Mouse (Mus musculus) embryonic facial prominence, embryonic 15.5 days (tissue): Measurements from ENCODE around the gene Pank1. TPM values are rescaled to one million over a fixed set of nuclear protein-coding genes. Genes with fewer than 3 reads are reported as not detected.

Experiments used
- ATAC-seq: fragments of 200-750 bp; cut with Nextera tagmentation; 2 replicates; pipeline ENCODE4 v1.8.0; 2017; ENCODE audit warnings: low read depth, moderate TSS enrichment; ENCODE audit not compliant: insufficient number of reproducible peaks, low FRiP score, low TSS enrichment
- H3K27ac ChIP-seq: fragments of 300-500 bp; sonication (generic); replicated peaks from 2 replicates; pipeline ENCODE4 v1.5.1; 2015; ENCODE audit warnings: mild to moderate bottlenecking, inconsistent platforms
- H3K27me3 ChIP-seq: fragments of 300-500 bp; sonication (generic); 2 replicates; pipeline ENCODE4 v1.6.1; 2015; ENCODE audit warnings: inconsistent platforms
- H3K36me3 ChIP-seq: fragments of 300-500 bp; sonication (generic); 2 replicates; pipeline ENCODE4 v1.6.1; 2015; ENCODE audit warnings: mild to moderate bottlenecking, inconsistent platforms
- H3K4me1 ChIP-seq: fragments of 300-500 bp; sonication (generic); 2 replicates; pipeline ENCODE4 v1.6.1; 2015; ENCODE audit warnings: inconsistent platforms
- H3K4me2 ChIP-seq: fragments of 300-500 bp; sonication (generic); replicated peaks from 2 replicates; pipeline ENCODE4 v1.6.1; 2015; ENCODE audit warnings: mild to moderate bottlenecking, inconsistent platforms
- H3K4me3 ChIP-seq: fragments of 300-500 bp; sonication (generic); replicated peaks from 2 replicates; pipeline ENCODE4 v1.5.1; 2015; ENCODE audit warnings: mild to moderate bottlenecking, inconsistent platforms
- H3K9ac ChIP-seq: fragments of 300-500 bp; sonication (generic); 2 replicates; pipeline ENCODE4 v1.6.1; 2015; ENCODE audit warnings: inconsistent platforms
- H3K9me3 ChIP-seq: fragments of 300-500 bp; sonication (generic); replicated peaks from 2 replicates; pipeline ENCODE4 v1.6.1; 2016; ENCODE audit warnings: inconsistent platforms
- WGBS: fragments of 180-500 bp; shearing (Covaris S2); methylation state at CpG from one replicate; pipeline ENCODE4 v1.1.7; 2015; 5-methylcytosine and 5-hydroxymethylcytosine counted together
- polyA plus RNA-seq: library from polyadenylated mRNA; unstranded; fragments of >200 nt; fragmentation: Nextera tagmentation; extraction: Ambion mirVana; gene quantifications from 2 replicates; pipeline ENCODE4 v1.2.1, GENCODE M21; 2015

Pank1 gene
- polyA plus RNA-seq, 1 experiment from 2014 or later, result 7.5 TPM

DNA sequence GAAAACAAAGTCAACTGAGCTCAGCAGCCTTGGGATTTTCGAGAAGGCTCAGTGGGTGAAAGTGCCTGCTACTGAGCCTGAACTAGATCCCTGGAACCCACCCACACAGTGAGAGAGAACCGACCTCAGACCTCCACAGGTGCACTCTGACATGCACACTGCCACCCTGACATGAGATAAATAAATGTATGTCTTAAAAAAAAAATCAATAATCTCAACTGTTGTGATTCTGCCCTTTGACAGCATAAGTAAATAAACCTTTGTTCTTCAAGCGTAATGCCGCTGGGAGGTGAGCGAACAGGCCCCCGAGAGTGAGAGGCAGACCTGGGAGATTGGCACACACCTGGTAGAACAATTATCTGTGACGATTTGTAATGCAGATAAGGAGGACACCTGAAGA, 33.2 kb downstream of the Pank1 start:
- Histone ChIP-seq H3K4me2 (no peak overlapping the region), H3K36me3 (no peaks in the 10 kb centered on the region), H3K9me3 (no peaks in the 10 kb centered on the region), H3K27me3 (no peaks in the 10 kb centered on the region), H3K27ac (no peak overlapping the region), H3K4me1 (peaks cover 17% of the 10 kb centered on the region; the same call in 1 of the 2 replicates), H3K4me3 (no peak overlapping the region), H3K9ac (no peak overlapping the region)
- no peak for ATAC-seq
- WGBS, result 63% methylated on average over 7 of the region's 7 CpGs

DNA sequence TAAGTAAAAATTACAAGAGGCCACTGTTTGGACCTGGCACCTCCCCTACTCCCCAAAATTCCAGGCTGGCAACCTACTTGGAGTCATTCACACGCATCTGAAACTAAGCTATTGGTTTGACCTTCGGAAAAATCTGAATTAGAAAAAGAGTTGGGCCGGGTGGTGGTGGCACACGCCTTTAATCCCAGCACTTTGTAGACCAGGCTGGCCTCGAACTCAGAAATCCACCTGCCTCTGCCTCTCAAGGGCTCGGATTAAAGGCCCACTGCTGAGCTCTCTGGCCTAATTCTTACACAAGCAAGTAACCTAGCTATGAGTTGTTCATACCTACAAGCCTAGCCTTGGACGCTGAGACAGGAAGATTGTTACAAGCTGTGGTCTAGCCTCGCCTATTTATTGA, 33.9 kb downstream of the Pank1 start:
- Histone ChIP-seq H3K4me1 (peaks cover 17% of the 10 kb centered on the region; the same call in 1 of the 2 replicates), H3K36me3 (peaks cover 6% of the 10 kb centered on the region), H3K9me3 (no peaks in the 10 kb centered on the region), H3K4me3 (no peak overlapping the region), H3K27me3 (no peaks in the 10 kb centered on the region), H3K27ac (no peak overlapping the region), H3K9ac (no peak overlapping the region), H3K4me2 (no peak overlapping the region)
- WGBS, result 92% methylated on average over 8 of the region's 8 CpGs
- no peak for ATAC-seq

DNA sequence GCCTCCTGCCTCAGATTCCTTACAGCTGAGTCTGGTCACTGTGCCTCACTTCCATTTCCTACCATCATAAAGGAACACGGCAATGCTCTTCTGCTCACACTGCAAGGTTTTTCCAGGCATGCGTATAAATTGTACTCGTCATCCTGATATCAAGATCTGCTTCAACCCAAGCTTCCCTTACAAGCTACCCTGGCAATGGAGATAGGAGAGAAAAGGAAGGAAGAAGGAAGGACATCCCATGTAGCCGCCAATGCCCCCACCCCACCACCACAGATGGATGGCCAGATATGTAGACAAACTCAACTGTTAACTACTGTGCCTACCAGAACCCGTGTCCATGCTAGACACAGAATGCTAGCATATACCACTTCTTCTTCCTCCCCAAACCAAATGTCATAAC, 34.5 kb downstream of the Pank1 start:
- no peak for ATAC-seq
- no peak overlapping the region for H3K27ac ChIP-seq
- H3K36me3 ChIP-seq, result peaks cover 11% of the 10 kb centered on the region
- no peaks in the 10 kb centered on the region for H3K9me3 ChIP-seq
- H3K27me3 ChIP-seq, result no peaks in the 10 kb centered on the region
- no peak overlapping the region for H3K4me3 ChIP-seq
- no peak overlapping the region for H3K4me2 ChIP-seq
- H3K9ac ChIP-seq, result no peak overlapping the region
- 93% methylated on average over 5 of the region's 5 CpGs for WGBS
- H3K4me1 ChIP-seq, result peaks cover 17% of the 10 kb centered on the region; the same call in 1 of the 2 replicates

DNA sequence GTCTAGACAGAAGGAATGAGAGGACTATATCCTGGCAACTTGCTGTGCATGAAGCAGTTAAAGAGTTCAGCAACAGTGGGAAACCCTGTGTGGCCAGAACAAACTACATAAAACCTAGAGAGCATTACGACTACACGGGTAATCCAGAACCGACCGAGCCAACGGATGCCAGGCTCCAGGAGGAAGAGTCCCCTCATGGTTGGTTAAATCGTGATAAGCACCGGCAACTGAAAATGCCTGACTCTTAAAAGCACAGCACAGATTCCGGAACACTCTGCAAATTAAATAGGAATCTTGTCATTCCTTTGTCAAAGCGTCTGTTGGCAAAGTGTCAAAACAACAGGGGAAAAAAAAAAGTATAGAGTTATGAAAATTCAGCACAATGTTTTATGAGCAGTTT, 35.2 kb downstream of the Pank1 start:
- no peak for ATAC-seq
- Histone ChIP-seq H3K9me3 (no peaks in the 10 kb centered on the region), H3K4me3 (no peak overlapping the region), H3K27ac (no peak overlapping the region), H3K36me3 (peaks cover 12% of the 10 kb centered on the region), H3K27me3 (no peaks in the 10 kb centered on the region), H3K9ac (no peak overlapping the region), H3K4me2 (no peak overlapping the region), H3K4me1 (peaks cover 17% of the 10 kb centered on the region; the same call in 1 of the 2 replicates)
- 58% methylated on average over 9 of the region's 9 CpGs for WGBS

DNA sequence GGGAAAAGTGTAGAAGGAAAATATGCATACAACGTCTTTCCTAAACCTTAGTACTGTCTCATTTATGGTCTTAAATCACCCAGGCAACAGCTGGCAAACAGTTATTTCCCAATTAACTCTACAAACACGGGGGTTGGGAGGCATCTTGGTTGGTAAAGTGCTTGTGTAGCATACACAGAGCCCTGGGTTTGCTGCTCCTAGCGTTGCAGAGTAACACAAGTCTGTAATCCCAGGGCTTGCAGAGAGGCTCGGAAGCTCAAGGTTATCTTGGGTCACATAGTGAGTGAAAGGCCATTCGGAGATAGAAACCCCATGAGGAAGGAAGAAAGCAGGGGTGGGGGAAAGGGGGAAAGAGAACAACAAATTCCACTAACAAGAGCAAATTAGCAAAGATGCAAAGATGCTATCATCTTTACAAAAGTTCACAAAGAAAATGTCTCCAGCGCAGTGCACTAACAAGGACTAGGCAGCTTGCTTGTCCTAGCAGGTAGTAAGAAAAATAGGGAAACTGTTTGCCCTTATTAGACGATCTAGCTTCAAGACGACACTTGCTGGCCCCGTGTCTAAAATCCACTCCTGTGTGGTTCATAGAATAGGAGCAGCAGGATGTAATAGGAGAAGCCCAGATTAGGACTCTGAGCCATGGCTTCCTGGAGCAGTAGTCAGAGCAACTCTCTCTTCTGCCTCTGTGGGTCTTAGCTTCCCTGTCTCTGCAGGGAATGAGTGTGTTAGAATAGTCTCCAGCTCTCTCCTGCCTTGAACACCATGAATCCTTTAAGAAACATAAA, 37.3 kb downstream of the Pank1 start:
- H3K4me3 ChIP-seq, result no peak overlapping the region
- H3K27me3 ChIP-seq, result no peaks in the 10 kb centered on the region
- H3K36me3 ChIP-seq, result peaks cover 15% of the 10 kb centered on the region
- H3K9ac ChIP-seq, result no peak overlapping the region
- H3K9me3 ChIP-seq, result no peaks in the 10 kb centered on the region
- peaks cover 17% of the 10 kb centered on the region; the same call in 1 of the 2 replicates for H3K4me1 ChIP-seq
- no peak overlapping the region for H3K27ac ChIP-seq
- whole genome bisulfite sequencing, result 40% methylated on average over 9 of the region's 9 CpGs
- H3K4me2 ChIP-seq, result no peak overlapping the region
- no peak for ATAC-seq

DNA sequence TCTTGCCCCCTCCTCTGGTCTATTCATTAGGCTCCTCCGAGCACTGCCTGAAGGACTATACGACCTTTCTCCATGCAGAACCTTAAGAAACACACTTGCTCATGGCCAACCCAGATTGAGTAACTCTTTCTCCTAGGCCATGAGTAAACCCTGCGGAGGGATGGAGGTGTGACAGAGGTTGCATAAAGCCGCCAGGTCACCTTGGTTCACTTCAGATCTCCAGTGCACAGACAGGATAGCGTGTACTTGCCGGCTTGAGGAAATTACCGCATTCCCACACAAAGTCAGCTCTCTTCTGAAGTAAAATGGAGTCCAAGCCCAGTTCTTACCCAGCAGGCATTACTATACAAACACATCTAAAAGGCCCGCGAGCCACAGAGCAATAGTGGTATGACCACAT, 40.6 kb downstream of the Pank1 start:
- Histone ChIP-seq H3K27me3 (no peaks in the 10 kb centered on the region), H3K4me1 (peaks cover 10% of the 10 kb centered on the region; the same call in 1 of the 2 replicates), H3K27ac (no peak overlapping the region), H3K4me2 (no peak overlapping the region), H3K36me3 (peaks cover 15% of the 10 kb centered on the region), H3K9ac (no peak overlapping the region), H3K9me3 (no peaks in the 10 kb centered on the region), H3K4me3 (no peak overlapping the region)
- no peak for ATAC-seq
- 93% methylated on average over 9 of the region's 9 CpGs for WGBS

DNA sequence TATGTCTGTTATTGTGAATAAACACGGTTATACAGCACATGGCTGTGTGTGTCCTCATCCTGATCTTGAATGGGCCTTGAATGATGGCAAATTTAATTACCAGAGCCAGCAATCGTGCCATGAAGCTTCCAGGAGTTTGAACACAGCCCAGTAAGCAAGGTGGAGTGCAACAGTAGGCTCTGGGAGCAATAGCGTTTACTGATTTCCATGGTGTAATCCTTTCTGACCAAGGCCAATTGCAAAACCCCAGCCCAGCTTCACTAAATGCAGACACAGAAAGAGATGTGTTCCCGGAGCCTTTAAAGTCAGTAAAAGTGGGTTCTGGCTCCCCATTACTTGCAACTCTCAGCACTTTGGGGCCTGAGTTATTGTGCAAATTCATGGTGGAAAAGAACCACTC, 47.6 kb downstream of the Pank1 start:
- no peak for ATAC-seq
- 80% methylated on average over 4 of the region's 4 CpGs for WGBS
- Histone ChIP-seq H3K36me3 (no peaks in the 10 kb centered on the region), H3K9ac (no peak overlapping the region), H3K27me3 (no peaks in the 10 kb centered on the region), H3K9me3 (no peaks in the 10 kb centered on the region), H3K4me1 (no peaks in the 10 kb centered on the region), H3K4me2 (no peak overlapping the region), H3K4me3 (no peak overlapping the region), H3K27ac (no peak overlapping the region)

DNA sequence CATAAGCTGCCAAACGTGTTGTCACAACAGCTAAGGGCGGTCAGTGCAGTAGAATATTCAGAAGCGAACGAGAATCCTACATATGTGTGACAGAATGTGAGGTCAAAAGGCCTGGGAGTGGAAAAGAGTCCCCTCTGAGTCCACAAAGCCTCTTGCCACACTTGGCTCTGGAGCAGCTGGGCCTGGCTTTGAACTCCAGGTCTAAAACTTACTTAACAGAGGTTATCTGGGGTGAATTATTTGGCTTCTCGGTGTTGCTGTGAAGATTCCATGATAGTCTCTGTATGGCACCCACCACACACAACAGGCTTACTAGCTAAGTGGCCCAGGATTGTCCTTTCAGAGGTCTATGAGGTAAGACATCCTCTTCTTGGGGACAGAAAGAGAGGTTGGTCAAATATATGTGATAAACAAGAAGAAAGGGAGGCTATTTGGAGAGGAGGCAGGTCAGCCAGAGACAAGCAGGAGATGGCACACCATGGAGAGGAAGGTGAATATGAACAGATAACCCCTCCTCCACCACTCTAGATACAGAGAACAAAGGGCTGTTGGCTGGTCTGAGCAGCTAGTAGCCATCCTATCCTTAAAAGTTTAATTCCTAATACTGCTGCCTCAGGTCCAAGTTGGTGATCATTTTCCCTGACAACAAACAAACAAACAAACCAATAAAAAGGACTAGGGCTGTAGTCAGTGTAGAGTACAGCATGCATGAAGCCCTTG, 51.2 kb downstream of the Pank1 start:
- 84% methylated on average over 5 of the region's 5 CpGs for WGBS
- no peak overlapping the region for H3K4me2 ChIP-seq
- no peaks in the 10 kb centered on the region for H3K9me3 ChIP-seq
- no peak overlapping the region for H3K9ac ChIP-seq
- H3K27ac ChIP-seq, result no peak overlapping the region
- H3K27me3 ChIP-seq, result no peaks in the 10 kb centered on the region
- H3K36me3 ChIP-seq, result no peaks in the 10 kb centered on the region
- no peak for ATAC-seq
- H3K4me1 ChIP-seq, result no peaks in the 10 kb centered on the region
- no peak overlapping the region for H3K4me3 ChIP-seq

DNA sequence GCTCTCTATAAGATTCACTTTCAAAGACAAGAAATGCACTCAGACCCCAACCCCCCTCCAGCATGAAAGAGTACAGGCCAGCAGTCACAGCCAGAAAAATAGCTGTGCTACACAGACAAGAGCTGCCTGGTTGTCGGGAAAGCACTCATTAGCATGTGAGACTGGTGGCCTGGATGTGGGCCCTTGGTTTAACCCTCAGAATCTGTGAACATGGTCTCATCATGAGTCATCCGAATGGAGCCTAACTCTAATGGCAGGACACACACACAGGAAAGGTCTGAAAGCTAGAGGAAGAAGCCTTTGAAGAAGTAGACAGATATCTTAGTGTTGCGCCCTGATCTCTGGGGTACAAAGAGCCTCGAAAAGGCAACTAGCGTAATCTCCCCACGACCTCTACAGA, 51.8 kb downstream of the Pank1 start:
- Histone ChIP-seq H3K4me2 (no peak overlapping the region), H3K27ac (no peak overlapping the region), H3K9ac (no peak overlapping the region), H3K27me3 (no peaks in the 10 kb centered on the region), H3K4me1 (no peaks in the 10 kb centered on the region), H3K4me3 (no peak overlapping the region), H3K36me3 (no peaks in the 10 kb centered on the region), H3K9me3 (no peaks in the 10 kb centered on the region)
- no peak for ATAC-seq
- WGBS, result 85% methylated on average over 6 of the region's 6 CpGs

DNA sequence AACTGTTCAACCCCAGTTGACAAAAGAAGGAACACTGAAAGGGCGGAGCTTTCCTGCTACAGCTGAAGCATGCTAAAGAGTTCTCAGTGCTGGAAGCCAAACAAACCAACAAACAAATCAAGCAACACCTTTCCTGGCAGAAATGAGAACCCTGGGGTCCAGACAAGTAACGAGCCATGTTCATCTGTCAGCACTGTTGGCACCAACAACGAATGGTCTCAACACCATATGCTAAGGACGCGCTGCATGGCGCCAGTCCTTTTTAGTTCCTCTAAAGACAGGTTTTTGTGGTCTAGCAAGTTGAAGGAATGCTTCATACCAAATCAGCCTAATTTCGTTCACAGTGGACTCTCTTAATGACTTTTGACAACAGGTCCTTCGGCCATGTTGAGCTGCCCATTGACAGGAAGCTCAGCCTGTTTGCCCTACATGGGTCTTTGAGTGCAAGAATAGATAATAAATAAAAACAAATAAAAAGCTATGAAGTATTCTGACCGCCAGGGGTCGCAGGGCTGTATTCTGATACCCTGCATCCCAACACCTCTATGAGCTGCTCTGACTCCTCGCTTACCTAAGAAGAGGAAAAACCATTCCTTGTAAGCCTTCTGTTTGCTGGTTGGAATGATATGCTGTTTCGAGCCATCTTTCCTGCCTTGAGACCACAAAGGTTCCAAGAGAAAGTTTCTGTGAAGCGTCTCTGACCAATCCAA, 53.2 kb downstream of the Pank1 start:
- ATAC-seq, result 0 out of 2 replicates have a peak, but pooled peaks have one; percentile 57
- H3K4me2 ChIP-seq, result no peak overlapping the region
- no peaks in the 10 kb centered on the region for H3K9me3 ChIP-seq
- WGBS, result 69% methylated on average over 13 of the region's 13 CpGs
- H3K27me3 ChIP-seq, result no peaks in the 10 kb centered on the region
- no peak overlapping the region for H3K4me3 ChIP-seq
- no peak overlapping the region for H3K27ac ChIP-seq
- H3K4me1 ChIP-seq, result no peaks in the 10 kb centered on the region
- no peak overlapping the region for H3K9ac ChIP-seq
- H3K36me3 ChIP-seq, result no peaks in the 10 kb centered on the region

DNA sequence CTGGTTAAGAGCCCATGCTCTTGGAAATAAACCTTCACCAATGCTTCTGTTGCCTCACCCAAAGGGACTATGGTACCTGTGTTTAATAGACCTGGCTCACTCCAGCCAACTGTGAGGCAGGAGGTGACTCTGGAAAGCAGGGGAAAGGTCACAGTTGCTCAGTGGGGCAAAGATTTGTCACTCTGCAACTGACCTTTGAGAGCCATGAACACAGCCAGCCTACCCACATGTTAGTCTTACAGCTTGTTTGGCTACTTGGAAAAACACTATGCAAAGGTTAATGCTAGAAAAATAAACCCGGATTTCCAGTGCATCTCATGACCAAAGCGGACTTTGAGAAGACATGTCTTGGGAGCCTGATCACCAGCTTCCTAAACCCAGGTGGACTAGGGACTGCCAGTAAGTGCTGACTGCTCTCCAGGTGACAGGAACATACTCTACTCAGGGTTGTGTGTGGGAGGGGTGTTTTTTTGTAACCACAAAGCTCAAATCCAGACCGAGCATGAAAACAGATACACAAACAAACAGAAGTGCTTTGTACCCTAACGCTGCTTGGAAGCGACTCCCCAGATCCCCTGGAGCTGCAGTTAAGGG, 59.6 kb downstream of the Pank1 start:
- 65% methylated on average over 5 of the region's 5 CpGs for WGBS
- Histone ChIP-seq H3K36me3 (no peaks in the 10 kb centered on the region; the same call in 1 of the 2 replicates), H3K9me3 (no peaks in the 10 kb centered on the region), H3K4me1 (no peaks in the 10 kb centered on the region), H3K27me3 (no peaks in the 10 kb centered on the region), H3K4me2 (no peak overlapping the region), H3K9ac (no peak overlapping the region), H3K4me3 (no peak overlapping the region), H3K27ac (no peak overlapping the region)
- no peak for ATAC-seq
